Mouse (Mus musculus): ENCODE results near the gene Aldh3a1.

The Aldh3a1 gene

DNA sequence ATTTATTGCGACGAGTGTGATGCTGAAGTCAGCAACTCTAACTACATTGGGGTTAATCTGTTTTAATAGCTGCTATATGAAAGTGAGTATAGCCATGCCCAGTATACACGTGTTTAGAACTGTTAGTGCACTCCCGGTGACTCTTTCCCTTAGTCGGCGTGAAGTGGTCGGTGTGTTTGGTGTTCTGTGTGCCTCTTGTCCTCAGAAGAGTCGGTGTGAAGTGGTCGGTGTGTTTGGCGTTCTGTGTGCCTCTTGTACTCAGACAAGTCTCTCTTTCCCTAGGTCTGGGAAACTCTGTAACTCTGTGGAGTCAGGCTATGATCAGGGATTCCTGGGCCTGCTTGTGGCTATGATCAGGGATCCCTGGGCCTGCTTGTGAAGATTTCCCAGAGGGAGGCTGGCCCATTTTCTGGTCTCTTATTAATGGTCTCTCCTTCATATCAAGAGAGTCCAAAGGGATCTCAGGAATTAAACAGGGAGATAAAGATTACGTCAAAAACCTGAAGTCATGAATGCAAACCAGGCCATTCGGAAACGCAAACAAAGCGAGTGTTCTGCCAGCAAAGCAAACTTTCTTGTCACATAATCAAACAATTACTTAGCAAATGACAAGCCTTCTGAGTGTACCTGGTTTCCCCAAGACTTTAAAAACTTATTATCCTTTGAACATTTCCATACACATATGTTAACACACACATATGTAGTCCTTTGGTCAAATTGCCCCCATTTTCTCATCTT lies 10.6 kb upstream of the Aldh3a1 start:
- no peak for DNase-seq (ENCODE audit: low spot score)

DNA sequence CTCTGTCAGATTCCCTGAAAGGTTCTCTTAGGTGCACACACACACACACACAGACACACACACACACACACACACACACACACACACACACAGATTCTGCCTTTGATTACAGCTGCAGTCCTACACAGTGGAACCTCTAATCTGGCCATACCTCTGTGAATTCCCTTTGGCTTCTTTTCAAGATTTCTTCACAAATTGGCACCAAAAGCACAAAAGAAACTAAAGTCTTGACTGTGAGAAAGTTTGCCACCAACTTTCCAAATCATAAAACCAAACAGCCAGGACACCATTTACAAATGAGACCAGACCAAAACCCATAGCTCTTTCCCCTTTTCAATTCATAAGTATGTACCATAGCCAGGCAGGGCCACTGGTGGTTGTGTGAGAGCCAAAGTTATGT lies 9.4 kb upstream of the Aldh3a1 start:
- no peak for DNase-seq (ENCODE audit: low spot score)

DNA sequence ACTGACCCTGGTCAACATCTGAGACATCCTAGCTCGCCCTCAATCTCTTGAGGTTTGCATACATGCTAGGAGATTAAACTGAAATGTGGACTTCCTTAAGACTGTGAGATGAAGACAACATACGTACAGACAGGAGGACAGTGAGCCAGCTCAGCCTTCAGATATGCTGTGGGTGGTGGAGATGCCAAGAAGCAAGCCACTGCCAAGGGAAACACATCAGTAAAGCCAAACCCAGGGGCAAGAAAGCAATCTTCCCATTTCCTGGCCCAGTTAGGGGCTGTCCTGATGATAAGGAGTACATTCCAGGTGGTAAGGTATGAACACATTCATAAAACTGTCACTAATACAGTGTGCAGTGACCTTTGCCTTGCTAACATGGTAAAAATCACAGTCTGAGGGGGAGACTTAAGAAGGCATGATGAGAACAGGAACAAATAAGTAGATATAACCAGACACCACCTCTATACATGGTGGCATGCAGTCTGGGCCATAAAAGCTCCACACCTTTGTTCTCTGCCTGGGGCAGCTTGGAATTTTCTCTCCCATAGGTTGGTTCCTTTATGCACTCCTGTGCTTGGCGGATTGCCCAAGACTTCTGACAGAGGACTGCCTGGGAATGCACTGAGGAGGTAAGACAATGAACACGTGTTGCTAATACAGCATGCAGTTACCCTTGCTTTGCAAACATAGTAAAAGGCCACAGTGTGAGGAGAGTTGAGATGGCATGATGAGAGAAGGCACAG lies 7.5 kb upstream of the Aldh3a1 start:
- no peak for DNase-seq (ENCODE audit: low spot score)

DNA sequence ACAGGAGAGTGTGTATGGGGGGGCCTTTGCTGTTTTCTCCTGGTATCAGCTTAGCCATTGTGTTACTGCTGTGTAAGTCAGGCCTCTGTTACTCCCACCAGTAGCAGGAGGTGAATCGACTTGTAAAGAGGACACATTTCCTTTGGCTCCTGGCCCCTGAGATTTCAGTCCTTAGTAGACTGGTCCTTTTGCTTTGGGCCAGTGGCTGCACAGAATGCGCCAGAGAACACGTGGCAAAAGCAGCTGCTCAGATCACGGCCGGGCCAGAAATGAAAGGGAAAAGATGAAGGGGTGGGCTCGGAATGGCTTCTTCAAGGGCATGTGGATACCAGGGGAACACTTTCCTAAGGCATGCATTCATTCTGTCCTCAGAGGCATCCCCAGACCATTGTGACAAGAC lies 5.2 kb upstream of the Aldh3a1 start:
- no peak for DNase-seq (ENCODE audit: low spot score)

DNA sequence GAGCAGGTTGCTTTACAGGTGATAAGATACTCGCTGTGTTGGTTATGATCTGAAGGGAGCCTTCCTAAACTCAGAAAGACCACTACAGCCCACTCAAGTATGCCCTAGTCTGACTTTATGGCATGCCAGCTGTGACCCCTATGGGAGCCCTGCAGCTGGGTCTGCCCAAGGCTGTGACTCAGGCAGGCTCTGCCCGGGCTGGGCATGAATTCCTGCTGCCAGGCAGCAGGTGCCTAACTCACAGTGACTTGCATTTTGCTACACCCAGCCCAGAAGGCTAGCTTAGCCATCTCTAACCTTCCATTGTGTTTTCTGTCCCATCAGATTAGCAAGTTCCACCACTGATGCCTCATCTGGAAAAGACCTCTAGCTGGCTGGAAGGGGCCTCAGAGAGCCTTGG lies 4.5 kb upstream of the Aldh3a1 start:
- peak; percentile 17 for DNase-seq (ENCODE audit: low spot score)

DNA sequence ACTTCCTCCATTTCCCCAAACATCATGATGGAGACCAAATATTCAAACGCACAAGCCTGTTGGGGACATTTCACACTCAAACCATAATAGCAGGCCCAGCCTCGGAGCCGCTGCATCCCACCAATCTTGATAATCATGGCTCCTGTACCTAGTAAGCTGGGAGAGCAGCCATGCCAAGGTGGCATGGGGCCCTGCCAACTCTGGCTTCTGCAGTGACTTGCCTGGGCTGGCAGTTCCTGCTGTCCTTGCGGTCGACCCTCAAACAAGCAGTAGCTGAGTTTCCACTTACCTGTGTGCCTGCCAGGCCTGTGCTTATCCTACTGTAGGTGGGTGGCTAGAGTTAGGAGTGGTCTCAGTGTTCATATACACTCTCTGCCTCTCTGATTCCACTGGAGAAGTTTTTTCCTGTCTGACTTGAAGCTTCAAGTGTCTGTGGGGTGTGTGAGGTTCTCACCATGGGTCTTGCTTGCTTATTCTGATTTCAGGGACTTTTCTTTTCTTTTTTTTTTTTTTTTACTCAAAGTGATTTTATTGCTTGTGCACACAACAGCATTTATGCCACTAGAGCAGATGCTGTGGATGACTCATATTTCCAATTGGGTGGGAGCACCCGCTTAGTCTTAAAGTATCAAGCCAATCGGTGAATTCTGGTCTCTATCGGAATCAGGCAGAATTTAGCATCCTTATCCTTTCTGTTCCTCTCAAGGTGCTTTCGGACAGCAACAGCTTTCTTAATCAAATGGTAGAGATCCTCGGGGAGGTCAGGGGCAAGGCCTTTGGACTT lies 2.0 kb upstream of the Aldh3a1 start:
- no peak for DNase-seq (ENCODE audit: low spot score)

DNA sequence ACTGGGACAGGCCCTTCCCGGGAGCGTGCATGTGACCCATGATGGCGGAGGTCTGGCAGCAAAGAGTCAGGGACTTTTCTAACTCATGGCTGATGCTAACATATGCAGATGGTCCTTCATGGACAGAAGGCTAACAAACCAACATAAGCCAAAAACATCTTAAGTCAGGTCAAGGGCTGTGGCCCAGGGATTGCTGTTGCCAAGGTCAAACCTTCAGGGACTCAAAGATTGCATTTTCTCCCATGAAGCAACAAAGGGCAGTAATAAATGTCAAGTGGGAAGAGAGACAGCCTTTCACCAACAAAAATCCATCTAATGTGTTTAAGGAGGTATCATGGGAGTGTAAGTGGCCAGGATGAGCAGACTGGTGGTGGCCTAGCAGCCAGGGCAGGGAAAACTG lies 1.2 kb upstream of the Aldh3a1 start:
- no peak for DNase-seq (ENCODE audit: low spot score)

DNA sequence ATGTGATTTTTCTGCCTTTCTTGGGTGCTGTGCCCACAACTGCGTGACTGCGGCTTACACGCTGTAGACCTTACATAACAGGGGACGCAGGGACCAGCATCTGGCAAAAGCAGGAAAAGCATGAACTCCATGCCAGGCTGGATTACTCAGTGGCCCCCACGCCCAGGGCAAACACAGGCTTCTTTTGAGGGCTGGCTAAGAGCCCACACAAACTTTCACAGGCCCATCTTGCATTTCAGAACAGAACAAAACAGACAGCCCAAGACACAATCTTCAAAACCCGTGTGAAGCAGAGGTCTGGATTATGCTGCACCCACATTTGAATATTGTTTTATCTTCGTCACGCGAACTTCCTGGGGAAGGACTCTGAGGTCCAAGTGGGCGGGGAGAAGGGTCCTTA lies 979 bp downstream of the Aldh3a1 start:
- DNase-seq (ENCODE audit: low spot score), result peak; percentile 10

DNA sequence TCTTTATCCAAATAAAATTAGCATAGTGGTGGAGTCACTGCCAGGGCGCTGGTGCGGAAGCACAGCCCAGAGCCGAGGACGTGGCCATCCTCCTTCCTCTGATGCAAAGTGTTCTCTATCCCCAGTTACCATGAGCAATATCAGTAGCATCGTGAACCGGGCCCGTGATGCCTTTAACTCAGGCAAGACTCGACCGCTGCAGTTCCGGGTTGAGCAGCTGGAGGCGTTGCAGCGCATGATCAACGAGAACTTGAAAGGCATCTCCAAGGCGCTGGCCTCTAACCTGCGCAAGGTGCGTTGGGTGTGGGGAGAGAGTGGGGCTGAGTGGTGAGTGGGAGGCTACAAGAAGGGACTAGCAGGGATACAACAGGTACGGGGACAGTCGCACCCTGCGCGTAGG lies 4.8 kb downstream of the Aldh3a1 start:
- no peak for DNase-seq (ENCODE audit: low spot score)

DNA sequence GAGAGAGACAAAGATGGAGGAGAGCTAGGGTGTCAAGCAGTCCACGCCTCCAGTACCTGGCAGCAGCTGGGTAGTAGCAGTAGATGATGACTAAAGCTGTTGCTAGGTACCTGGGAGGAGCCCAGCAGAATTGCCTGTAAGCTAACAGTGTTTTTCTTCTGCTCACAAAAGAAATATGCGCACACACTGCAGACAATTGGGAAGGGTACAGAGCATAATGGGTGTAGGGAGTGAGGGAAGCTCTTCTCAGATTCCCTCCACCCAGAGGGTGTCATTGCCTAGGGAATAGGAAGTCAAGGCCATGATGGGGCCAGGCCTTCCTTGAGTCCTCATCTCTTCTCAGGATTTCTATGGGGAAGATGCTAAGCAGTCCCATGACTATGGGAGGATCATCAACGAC lies 8.6 kb downstream of the Aldh3a1 start:
- no peak for DNase-seq (ENCODE audit: low spot score)

DNA sequence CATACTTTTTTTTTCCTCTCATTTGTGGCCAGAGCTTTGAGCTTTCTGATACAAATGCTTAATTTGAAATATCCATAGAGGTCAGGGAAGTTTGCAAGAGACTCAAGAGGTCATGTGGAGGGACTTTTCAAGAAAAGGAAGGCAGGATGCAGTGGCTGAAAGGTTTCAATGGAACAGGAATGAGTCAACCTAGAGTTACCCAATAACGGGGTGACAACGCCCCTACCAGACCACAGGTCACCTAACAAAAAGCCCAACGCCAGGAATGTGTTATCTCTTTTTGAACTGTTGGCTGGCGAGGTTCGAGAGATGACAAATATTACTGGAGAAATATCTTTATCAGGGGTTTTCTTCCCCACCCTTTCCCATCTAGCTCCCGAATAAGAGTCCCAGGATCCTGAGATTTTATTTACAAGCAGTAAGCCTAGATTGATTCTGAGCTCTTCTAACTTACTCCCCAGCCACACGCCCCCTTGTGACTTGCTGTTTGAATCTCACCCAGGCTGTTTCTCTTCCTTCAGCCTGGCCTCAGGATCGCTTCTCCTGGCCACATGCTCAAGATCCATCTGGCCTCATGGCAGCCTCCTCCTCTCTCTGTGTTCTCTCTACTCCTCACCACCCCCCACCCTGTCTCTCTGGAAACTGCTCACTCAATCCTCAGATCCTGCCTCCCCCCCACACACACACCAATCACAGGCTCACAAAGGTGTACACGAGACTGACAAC lies 13.0 kb downstream of the Aldh3a1 start:
- DNase-seq (ENCODE audit: low spot score), result no peak

DNA sequence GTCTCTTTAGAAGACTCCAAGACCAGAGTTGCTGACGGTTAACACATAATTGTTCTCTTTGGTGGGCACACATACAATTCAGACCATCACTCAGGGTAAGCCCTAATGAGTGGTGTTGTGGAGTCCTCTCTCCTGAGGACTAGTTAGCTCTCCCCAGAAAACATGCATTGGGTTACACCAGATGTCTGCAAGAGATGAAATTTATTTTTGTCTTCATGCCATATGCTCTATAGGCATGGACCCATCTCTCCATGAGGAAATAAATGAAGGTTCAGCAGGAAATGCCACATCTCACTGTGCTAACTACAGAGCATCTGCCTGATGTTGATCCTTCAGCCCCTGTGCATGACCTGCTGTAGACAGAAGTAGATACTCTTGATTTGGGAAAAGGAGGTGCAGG lies 14.7 kb downstream of the Aldh3a1 start:
- DNase-seq (ENCODE audit: low spot score), result no peak

DNA sequence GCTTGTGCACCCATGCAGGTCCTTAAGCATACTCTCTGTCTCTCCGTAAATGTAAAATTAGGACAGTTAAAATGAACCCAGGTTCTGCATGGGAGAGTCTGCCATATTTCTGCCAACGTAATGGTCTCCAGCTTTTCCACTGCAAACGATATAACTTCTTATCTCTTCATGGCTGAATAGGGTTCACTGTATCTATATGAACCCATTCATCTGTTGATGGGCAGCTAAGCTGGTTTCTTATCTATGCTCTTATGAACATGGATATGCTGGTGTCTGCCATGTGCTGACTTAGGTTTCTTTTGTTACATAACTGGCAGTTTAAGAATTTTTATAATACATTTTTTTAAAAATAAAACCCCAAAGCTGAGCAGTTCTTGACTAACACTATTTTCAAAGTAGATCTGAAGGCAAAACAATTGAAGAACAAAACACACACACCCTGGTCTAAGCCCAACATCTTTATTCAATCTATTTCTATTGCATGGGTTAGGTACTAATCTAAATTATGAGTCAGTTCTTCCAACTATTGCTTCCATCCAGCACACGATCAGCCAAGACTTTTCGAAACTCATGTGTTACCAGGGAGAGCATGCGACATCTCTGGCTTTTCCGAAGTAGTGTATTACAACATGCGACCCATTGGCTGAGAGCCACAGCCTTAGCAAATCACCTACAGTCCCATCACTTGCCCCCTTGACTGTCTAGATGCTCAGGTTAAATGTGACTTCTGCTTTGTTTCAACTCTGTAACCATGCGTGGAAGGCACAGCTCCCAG lies 15.8 kb downstream of the Aldh3a1 start:
- DNase-seq (ENCODE audit: low spot score), result no peak

DNA sequence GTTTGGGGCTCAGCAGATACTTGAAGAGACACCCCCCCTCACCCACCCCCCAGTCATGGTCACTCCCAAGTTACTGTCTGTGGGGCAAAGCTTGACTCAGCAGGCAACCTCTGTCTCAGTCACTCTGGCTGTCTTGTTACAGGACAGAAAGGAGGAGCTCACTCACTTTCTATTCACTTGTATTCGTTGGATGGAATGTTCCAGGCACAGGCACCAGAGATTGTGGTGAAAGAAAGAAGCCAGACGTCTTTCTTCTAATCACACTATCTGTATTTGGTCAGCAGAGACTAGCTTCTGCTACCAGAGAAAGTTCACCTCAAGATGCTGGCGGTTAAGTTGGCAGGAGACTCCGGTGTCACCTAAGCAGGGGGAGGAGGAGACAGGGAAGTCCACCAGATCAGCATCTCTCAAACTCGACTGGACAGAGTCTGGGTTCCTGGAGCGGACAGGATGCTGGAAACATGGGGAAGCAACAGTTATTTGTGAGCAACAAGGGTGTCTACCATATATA lies 17.0 kb downstream of the Aldh3a1 start:
- DNase-seq (ENCODE audit: low spot score), result peak; percentile 66

DNA sequence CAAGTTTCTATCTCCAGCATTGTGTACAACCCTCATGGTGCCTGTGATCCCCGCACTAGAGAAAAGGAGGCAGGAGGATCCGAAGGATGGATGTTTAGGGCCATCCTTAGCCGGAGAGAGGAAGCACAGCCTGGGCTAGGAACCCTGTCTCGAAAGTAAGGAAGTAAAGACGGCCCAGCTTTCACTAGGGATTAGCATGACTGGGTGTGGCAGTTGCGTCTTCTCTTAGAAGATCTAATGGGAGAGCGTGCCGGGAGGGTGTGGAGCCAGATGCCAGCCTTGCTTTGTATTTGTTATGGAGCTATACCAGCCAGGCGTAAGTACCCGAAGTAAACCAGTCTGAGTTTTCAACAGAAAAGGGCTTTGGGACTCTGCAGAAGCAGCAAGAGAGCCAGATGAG lies 17.6 kb downstream of the Aldh3a1 start:
- DNase-seq (ENCODE audit: low spot score), result no peak

DNA sequence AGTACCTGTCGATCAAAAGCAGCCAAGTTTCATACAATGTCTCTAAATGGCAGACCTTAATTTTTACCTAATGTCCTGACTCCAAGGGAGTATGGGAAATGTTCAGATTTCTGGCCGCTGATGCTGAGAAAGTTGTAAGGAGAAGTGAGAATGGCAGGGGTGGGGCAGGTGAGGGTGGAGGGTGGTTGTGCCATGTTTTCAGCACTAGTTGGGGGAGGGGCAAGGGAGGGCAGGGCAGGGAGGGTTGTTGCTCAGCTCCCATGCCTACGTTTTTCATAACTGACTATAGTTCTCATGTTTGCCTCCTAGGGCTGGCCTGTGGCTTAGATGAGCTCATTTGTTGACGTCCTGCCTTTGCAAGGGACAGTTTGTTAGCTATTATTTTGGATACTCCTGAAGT lies 18.2 kb downstream of the Aldh3a1 start:
- DNase-seq (ENCODE audit: low spot score), result no peak

DNA sequence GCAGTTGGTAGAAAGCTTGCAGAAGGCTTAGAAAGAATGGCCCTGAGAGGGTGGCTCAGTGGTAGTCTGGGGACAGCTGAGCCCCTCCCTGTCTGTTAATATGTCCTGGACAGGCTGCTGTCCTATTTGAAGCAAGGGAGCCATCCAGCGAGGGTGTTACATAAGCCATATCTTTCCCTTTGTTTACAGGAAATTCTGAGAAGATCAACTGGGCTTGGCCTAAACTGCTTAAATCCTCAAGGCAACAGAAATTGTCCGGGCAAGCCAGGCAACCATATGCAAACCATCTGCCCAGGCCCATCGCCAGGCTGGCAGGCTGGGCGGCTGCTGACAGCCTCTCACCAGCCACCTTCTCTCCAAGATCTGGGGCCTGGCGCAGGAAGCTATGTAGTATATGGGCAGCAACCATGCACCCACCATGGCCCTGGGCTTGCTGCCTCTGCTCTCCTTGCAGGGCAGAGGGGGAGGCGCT lies 18.6 kb downstream of the Aldh3a1 start:
- peak; percentile 21 for DNase-seq (ENCODE audit: low spot score)

DNA sequence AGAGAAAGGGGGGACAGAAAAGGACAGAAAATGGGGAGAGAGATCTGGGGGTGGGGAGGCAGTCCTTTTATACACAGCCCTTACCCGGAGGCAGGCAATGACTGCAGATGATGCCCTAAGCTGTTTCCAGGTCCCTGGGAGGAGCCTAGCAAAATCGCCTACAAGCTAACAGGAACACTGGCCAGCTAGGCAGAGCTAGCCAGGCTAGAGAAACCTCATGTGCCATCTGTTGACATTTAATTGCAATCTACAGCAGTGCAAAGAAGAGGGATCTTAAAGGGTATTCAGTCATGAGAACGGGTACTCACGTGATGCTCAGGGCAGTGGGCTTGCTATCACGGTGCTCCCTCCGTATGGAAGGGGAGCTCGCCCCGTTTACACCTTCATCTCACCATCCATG lies 20.5 kb downstream of the Aldh3a1 start:
- no peak for DNase-seq (ENCODE audit: low spot score)

DNA sequence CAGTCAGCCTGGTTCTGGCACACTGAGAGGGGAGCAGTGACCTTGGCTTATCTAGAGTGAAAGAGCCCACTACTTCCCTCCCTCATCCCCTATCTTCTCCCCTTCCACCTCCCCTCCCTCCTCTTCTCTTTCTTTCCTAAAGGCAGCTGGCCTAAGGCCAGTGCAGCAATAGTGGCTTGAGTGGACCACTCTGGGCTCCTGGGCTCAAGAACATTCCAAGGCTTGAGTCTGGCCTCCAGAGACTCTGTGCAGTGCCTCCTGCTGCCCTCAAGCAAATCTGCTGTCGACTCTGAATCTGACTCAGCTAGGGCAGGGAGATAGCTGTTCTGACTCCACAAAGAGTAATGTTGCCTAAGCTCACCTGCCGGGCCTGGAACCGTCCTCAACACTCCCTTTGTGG lies 21.1 kb downstream of the Aldh3a1 start:
- DNase-seq (ENCODE audit: low spot score), result no peak

DNA sequence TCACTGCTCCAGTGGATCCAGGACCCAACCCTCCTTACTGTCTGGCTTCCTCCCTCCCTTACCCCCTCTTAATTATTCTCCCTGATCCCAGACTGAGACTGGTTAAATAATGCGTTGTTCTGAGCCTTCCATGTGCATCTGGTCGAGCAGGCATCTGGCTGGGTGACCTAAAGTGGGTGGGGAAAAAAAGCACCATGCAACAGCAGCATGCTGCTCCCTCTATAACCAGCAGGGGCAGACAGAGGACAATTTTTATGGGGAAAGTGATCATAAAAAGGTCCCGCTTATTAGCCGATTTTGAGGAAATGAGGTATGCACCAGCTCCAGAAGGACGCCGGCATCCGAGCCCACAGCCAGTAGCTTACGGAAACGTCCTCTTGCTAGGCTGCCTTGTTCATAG lies 24.0 kb downstream of the Aldh3a1 start:
- peak; percentile 93 for DNase-seq (ENCODE audit: low spot score)

DNA sequence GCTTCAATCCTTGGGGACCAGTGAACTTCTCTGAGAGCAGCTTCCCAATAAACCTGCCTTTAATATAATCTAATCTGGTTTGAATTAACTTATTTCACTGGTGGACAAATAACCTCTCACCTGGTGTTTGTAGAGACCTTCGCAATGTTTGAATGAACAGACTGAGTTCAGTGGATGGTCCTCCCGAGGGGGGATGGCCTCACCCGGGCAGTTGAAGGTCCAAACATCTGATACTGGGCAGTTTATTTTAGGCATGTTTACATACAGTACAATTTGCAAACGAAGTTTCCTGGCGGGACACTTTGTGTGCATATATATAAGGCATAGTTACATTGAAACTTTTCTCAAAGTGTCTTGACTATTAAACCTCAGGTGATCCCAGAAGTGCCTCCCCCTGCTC lies 26.8 kb downstream of the Aldh3a1 start:
- no peak for DNase-seq (ENCODE audit: low spot score)
